Mouse (Mus musculus) lung, postnatal 14 days (tissue): ENCODE data around the gene Gas2l2.

Experiments
- DNase-seq: peaks from one replicate; pipeline ENCODE4 v3.0.0; 2021

Gas2l2 gene

DNA sequence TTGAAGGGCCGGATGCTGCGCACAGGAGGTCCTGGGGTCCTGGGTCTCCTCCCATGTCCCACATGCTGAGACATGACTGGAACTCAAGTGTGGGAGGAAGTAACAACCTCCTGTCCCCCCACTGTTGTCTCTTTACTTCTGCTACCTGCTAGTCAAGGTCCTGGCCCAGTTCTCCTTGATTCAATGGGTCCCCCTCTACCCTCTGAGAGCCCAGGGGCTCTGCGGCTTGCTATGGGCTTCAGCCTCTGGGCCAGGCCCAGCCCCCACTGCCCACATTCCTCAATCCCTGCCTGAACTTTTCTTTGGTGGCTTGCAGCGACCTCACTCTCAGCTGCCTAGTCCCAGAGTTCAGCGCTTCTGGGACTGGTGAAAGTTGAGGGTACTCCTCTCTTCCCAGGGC is at the start of gene Gas2l2:
Gene Gas2l2 (minus strand): TSS at position 101 of the 400 bp plus-strand sequence.
- DNase-seq: no peak

DNA sequence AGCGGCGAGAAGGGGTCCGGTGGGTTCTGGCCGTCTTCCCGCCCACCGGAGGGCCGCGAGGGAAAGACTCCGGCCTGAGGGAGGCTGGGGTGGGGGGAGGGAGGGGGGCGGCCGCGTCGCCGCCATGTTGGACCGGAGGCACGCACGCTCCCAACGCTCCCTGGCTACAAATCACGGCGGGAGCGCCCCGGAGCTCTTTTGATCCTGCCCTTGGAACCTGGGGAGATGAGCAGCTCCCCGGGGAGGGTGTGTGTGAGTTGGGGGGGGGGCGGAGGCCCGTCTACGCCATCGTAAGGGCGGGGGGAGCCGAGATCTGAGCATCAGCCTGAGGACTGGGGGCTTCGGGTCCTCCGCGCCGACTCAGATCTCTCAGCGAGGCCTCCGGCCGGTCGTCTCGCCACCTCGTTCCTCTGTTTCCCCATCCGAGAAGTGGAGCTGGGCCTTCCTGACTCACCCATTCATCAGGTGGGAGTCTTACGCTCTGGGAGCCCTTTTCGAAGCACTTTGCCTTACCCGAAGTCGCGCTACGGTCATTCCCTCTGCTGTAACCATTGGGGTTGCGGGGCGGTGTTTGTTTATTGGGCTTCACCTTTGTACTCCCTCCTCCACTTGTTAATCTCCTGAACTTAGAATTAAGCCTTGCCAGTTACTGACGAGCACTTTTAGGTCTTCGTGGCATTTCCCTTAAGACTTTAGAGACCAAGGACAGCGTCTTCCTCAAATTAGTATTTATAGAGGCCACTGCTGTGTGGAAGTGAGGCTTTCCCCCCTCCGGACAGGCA is 44.2 kb upstream of the Gas2l2 start:
- DNase-seq: no peak

DNA sequence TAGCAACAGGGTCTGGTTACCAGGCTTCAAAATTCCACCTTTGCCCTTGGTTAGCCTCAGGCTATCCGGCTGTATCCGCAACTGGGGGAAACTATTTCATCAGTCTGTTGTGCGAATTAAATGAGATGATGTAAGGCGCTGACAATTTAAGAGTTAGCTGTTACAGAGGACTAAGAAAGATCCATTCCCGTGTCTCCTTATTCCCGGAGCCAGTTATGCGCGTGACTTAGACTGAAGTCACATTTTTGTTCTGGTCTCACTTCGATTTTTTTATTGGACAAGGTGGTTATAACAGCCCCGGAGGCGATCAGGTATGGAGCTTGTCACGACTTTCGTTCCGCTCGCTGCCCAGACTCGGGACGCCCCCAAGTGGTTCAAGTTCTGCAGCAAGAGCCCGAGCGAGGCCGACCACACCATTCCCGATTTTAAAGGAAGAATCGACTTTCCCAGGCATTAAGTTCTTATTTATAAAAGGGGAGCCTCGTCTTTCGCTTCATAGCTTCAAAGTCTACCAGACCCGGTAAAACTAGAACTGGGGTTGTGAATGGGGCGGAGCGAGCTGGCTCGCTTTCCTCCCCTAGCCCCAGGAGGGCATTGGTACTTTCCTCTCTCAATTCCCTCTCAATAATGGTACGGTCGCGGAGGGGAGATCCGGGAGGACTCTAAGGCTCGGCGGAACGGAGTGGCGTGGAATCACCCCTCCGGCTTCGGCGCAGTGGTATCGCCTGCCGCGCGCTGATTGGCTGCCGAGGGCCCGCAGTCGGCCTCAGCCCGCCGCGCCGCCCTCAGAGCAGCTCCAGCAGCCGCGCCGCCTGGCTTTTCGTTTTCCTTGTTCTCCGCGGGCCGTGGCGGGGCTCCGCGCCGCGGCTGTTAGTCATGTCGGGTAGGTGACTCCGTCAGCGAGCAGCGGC is 43.3 kb upstream of the Gas2l2 start, which contains the start of gene Taf15:
Gene Taf15 (plus strand): TSS at position 763 of the 911 bp plus-strand sequence.
- peak; percentile 98 for DNase-seq

DNA sequence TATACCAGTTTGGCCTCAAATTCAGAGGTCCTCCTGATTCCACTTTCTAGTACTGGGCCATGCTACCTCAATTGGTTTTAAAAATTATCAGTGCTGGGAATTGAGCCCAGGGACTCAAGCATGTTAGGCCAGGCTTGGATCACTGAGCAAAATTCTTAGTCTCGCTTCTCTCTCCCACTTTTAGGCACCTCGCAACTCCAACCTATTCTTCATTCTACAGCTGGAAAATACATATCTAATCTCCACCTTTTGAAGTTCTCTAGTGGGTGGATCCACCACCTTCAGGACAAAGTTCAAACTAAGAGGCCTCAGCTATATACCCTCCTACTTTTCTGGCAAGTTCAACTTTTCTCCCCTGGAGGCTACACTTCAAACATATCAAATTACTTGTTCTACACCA is 42.5 kb upstream of the Gas2l2 start:
- DNase-seq: no peak

DNA sequence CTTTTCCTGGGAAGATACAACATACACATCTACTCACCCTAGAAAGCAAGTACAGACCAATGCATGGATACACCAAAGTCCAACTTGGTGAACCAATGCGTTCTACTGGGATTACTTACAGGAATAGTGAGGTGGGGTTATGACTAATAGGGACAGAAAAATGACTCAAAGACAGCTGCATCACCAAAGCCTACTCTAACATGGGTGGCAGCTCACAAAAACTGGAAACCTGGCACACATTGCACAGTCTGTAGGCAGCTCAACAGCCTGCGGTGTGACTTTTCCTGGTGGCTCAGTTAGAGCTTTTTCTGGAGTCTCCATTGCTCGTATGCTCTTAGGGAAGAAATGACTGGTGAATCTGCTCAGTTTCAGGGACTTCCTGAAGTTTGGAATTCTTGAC is 39.5 kb upstream of the Gas2l2 start:
- DNase-seq: no peak

DNA sequence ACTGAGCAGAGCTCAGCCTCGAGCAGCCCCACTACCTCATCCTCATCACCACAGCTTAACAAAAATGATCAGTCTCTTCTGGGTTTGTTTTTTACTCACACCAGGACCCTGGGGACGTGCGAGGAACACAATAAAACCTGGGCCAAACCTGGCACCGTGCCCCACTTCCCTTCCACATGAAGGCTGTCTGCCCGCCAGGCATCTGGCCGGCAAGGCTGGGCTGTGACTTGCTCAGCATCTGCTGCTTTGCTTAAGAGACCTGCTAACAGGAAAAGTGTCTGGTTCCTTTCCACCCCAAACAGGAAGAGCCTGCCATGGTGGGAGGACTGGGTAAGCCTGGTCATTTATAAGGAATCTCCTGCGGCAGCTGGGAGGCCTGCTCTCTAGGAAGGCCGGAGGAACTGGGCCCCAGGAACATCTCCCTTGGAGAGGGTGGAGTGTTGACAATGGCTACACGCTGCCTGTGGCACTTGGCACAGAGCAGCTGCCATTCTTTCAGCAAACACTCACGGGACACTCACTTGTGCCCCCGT is 37.9 kb upstream of the Gas2l2 start:
- DNase-seq: peak; percentile 80

GRCm38 (mm10) chr11:83465976-83466375 is 36.7 kb upstream of the Gas2l2 start:
- DNase-seq: peak; percentile 68

DNA sequence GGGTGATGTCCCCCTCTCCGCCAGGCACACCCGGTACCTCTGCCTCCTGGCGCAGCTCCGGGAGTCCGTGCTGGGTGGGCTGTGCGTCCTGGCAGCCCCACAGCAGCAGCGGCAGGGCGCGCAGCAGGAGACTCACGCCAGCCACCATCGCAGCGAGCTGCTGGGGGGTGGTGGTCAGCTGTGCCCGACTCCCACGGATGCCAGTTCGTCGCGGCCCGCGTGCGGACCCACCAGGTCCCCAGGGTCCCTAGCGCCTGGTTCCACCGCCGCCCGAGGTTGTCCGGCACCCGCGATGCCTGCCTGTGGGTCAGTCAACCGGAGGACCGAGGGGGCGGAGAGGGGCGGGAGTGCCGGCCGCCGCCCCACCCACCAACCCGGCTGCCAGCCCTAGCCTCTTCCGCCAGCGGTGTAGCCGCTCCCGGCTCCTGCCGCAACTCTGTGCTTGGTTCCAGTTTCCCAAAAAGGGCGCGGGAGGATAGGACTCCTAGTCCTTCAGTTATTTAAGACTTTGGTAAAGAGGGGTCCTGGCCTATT is 33.5 kb upstream of the Gas2l2 start, which contains the start of gene Mmp28:
Gene Mmp28 (minus strand): TSS at position 361 of the 534 bp plus-strand sequence.
- DNase-seq: peak; percentile 75

DNA sequence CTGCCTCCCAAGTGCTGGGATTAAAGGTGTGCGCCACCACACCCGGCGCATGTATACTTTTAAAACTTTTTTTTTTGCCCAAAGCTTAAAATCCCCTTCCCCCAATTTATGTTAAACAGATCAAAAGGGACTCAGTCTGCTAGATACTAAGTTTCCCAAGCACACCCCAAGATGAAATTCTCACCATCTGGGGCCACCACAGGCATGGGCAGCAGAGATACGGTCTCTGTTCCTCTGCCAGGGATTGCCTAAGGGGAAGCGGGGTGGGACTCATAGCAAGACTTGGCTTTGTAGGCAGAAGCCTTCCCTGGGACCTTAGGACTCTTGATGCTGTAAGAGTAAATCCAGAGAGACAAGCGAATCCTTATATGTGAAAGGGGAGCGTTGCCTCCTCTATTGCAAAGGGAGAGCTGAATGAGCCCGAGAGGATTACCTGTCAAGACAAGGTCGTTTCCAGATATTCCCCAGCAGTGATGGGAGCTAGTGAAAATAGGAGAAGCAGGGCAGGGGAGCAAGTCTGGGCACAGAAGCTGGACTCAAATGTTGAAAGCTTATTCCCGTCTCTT is 32.3 kb upstream of the Gas2l2 start:
- DNase-seq: no peak

DNA sequence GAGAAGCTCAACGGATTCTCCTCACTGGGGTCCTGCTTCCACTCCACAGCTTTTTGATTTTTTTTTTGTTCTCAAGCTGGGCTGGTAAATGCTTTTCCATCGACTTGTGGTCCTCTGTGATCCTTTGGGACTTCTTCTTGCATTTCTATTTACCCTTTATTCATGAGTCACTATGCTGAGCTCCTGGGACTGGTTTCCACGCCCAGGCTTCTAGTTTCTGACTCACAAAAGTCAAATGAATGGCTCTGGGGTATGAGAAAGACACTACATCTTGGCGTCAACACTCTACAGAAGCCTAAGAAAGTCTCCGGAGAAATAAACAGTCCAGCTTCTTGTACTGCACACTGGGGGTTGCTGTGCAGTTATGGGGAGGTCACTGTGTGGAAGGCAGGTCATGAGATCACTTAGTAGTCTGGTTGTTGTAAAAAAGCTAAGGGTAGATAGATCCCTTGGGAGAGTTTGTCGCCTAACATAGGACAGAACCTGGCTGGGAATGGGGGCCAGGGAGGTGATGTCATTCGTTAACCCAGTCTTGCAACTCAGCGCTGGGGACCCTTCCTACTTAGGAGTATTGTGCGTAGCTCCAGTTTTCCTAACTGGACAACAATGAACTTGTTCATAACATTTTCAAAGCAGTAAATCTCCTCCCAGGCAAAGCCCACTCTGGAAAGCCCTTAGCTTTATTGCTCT is 28.8 kb upstream of the Gas2l2 start:
- DNase-seq: no peak

GRCm38 (mm10) chr11:83457257-83457656 is 28.0 kb upstream of the Gas2l2 start:
- DNase-seq: no peak

- DNase-seq: no peak
These were observed 26.4 kb upstream of the Gas2l2 start for GRCm38 (mm10) chr11:83455608-83456007.

DNA sequence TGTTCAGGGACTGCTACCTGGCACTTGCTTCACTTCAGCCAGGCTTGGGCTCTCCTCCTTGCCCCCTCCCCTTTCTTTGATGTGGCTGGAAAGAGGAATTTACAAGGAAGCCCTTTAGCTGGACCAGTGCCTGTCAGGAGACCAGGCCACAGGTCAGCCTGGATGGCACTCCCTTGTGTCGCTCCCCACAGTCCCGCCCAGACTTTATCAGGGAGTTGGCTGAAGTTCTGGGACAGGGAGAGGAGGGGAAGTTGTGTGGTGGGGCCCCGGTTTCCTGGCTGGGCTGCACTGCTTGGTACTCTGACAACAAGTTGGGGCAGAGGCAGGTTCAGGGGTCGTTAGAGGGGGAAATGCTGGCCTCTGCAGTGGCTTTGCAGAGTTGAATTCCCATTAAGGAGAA is 25.3 kb upstream of the Gas2l2 start:
- peak; percentile 62 for DNase-seq

- no peak for DNase-seq
These were observed 22.0 kb upstream of the Gas2l2 start for GRCm38 (mm10) chr11:83451281-83451680.

DNA sequence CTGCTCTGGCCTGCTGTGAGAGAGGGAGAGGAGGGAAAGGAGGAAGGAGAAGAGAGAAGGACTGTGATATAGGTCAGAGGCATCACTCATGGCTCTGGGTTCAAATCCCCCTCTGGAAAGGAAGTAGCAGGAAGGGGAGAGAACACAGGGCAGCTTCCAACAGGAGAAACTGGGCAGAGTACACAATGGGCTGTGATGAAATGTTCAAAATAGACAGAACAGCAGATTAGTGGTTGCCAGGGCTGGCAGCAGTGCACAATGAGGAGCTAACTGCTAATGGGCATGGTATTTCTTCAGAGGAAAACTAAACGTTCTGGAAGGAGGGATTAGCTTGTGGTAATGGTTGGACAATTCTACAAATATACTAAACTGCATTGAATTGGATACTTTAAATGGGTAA is 21.3 kb upstream of the Gas2l2 start:
- no peak for DNase-seq

DNA sequence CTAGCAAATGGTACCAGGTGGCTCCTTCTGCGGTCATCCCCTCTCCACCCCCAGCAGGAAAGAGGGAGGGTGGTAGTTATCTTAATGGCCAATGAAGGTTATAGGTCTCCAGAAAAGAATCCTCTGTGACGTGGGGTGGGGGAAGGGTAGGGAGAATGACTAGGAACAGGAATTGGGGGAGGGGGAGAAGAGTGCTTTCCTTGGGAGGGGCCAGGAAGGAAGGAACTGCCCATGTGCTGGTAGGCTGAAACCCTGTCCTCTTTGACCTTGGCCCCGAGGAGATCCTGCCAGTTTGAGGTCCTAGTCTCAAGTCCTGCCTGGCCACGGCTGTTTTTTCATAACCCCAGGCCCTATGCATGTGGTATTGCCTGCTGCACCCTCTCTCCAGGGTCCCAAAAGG is 20.0 kb upstream of the Gas2l2 start:
- DNase-seq: no peak

- peak; percentile 77 for DNase-seq
These were observed 19.6 kb upstream of the Gas2l2 start for GRCm38 (mm10) chr11:83448927-83449236.

GRCm38 (mm10) chr11:83448021-83448926 is 19.0 kb upstream of the Gas2l2 start:
- peak; percentile 24 for DNase-seq

DNA sequence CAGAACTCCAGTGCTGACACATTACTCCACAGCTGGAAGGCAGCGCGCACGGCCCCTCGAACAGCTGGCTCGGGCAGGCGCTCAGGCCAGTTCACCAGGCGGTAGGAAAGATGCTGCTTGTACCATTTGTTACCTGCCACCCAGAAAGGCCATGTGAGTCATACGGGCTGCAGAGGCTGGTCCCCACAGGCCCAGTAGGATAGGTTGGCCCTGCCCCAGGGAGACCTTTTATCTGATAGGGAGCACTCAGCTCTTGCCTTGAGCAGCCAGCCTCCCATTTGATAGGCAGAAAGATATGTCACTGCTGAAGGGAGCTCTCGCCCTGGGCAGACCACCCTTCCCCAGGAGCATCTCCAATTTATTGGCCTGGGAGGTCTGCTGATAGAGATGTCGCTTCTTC is 18.4 kb upstream of the Gas2l2 start:
- DNase-seq: no peak

DNA sequence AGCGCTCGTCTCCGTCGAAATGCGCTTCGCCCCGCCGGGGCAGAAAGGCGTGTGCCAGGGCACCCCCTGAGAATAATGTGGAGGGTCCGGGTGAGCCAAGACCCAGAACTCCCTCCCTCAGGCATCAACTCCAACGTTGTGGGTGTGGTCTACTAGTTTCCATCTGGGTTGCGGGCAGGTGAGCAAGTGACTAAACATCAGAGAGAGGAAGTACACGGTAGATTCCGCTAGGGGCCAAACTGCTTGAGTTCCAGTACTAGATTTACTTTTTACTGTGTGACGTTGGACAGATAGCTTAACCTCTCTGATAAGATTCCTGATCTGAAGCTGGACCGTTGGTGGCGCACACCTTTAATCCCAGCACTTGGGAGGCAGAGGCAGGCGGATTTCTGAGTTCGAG is 15.7 kb upstream of the Gas2l2 start:
- no peak for DNase-seq

- DNase-seq: no peak
These were observed 14.6 kb upstream of the Gas2l2 start for GRCm38 (mm10) chr11:83443824-83444223.
